Mouse (Mus musculus): ENCODE data around the gene Kdelr2.

The Kdelr2 gene

DNA sequence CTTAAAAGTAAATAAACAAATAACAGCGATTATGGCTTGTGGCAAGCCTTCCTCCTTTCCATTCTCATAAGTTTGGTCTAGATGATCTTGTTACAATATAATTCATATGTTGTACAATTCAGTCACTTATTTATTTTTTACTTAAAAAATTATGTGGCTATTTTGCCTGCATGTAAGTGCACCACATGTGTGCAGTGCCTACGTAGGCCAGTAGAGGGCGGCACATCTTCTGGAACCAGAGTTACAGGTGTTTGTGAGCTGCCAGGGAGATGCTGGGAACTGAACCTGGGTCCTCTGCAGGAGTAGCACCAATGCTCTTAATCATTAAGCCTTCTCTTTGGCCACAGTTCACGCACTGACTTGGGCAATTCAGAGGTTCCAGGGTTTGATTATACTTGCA lies 27.5 kb upstream of the Kdelr2 start:
- TF ChIP-seq GATA4 (IDR thresholded peaks at IDR 0.05; ENCODE audit: insufficient replicate concordance, low read length) = no peak

DNA sequence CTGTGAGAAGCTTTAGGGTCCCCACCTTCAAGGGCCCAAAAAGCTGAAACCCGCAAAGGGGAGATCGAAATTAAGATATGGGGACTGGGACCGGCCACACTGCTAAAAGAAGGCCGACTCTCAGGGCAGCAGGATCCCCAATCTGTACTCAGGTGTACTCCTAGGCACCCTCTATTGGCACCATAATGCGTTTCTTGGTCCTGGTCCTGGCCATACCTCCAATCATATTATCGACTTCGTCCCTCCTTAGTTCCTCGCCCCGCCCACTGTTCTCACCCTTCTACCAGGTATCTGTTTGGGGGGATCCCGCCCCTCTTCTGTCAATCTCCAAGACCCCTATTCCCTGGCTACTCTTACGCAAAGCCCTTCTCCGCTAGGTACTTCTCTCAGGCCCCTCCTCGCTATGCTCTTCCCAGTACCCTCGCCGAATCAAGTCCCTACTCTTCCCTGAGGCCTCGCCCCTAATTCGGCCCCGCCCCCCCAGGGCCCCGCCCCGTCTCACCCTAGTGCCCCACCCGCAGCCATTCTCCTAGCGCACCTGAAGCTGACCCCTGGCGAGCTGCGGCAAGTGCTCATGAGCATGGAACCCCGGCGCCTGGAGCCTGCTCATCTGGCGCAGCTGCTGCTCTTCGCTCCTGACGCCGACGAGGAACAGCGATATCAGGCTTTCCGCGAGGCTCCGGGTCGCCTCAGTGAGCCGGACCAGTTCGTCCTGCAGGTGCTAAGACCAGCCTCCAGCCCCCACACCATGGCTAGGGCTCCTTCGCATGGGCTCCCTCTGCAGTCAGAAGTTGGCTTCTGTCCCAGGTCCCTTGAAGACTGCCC lies 16.6 kb upstream of the Kdelr2 start:
- TF ChIP-seq GATA4 (IDR thresholded peaks at IDR 0.05; ENCODE audit: insufficient replicate concordance, low read length) = no peak

DNA sequence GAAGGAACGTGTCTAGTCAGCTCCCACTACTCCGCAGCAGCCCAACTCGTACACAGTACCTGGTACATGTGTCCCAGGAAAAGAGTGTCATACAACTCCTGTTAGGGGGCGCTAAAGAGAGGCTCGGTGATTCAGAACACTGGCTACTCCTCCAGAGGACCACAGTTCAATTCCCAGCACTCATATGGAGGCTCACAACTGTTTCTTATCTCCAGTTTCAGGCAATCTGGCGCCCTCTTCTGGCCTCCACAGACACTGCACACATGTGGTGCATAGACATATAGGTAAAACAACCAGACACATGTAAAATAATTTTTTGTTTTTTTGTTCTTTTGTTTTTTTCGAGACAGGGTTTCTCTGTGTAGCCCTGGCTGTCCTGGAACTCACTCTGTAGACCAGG lies 9.5 kb upstream of the Kdelr2 start:
- TF ChIP-seq GATA4 (IDR thresholded peaks at IDR 0.05; ENCODE audit: insufficient replicate concordance, low read length) = no peak

DNA sequence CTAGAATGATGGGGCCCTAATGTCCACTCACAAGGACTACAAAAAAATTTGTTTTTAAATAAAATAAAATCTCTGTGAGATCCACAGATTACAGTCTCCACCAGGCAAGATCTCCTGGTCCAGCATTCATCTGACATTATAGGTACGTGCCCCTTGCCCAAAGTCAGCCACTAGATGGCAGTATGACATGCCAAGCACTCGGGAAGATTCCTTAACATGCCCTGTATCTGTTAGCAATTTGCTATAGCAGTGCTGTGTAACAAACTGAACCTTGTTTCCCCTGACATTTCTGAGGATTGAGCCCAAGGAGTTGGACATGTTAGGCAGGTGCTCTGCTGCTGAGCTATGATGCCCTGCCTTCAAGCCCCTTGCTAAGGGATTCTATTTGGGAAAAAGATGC lies 8.0 kb upstream of the Kdelr2 start:
- TF ChIP-seq GATA4 (IDR thresholded peaks at IDR 0.05; ENCODE audit: insufficient replicate concordance, low read length) = no peak

DNA sequence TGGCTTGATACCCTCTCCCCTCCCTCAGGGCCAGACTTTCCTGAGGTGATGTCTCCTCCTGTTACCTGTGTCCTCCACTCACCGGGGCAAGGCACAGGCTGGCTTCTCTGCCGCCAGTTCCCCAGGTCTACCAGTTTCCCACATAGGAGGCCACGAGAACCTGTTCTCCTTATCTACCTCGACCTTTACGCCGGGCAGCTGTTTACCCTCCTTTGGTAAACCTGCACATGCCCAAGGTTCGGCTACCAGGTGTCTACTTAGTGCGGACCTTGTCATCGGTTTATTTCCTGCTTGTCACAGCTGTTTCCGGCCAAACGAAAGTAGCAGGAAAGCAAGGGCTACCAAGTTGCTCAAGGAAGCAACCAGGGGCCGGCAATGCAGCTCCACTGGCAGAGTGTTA lies 3.1 kb upstream of the Kdelr2 start:
- TF ChIP-seq GATA4 (IDR thresholded peaks at IDR 0.05; ENCODE audit: insufficient replicate concordance, low read length) = peak; percentile 47; the same call in 1 of the 2 replicates

DNA sequence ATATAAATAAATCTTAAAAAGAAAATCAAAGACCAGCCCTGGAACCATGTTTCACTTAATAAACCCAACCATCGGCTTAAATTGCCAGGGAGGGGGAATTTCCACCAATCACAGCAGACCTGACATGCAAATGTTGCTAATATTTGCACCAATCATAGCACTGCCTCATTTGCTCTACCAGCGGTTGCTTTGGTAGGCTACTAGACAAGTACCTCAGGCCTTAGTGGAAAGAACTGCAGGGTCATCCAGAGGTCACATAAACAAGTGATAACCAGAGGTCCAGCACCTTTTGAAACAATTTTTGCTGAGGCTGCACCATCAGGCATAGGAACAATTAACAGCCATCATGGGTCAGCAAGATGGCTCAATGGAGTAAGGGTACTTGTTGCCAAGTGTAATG lies 2.1 kb upstream of the Kdelr2 start:
- TF ChIP-seq GATA4 (IDR thresholded peaks at IDR 0.05; ENCODE audit: insufficient replicate concordance, low read length) = no peak

DNA sequence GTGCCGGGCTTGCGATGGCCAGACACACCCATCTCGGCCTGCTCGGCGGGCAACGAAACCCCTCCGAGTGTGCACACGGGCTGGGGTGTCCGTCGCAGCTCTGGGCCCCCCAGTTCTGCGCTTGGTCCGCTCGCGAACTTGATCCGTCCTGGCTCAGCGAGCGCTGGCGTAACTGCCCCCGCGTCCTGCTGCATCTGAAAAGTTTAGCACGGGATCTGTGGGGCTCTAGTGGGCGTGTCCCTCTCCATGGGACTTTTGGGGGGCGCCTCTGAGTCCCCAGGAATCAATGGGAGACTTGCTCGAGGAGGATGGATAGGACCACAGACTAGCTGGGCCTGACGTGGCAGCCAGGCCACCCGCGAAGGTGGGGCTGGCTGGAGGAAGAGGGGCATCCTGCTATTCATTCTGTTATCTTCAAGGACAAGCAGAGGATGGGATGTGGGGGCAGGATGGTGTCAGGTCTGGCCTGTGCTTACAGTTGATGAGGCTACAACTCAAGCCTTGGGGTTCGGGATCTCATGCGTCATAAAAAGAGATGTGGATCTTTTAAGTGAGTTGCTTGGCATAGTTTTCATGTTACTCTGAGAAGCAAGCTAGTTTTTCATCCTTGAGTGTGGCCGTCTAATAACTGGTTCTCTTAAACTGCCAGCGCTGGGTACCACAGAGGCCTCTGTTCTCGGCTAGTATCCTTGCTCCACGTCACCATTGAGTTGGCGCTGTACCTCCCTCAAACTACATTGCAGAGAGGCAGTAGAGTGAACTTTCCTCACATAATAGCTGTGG lies 701 bp downstream of the Kdelr2 start:
- peak; percentile 62; the same call in 1 of the 2 replicates for TF ChIP-seq GATA4 (IDR thresholded peaks at IDR 0.05; ENCODE audit: insufficient replicate concordance, low read length)

DNA sequence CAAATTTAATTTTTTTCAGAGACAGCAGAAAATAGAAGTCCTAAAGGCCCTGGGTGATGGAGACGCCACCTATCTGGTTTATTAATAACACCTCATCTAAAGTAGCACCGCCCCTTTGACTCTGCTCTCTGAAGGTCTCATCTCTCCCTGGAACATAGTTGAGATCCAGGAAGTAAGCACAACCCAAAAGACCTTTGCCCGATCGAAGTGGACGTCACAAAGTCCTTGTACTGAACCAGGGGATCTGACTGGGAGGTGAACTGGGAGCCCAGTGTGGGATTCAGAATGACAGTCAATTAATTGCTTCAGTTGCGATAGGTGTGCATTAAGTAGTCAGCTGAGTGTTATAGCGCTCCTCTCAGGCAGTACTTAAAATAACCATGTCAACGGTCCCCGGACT lies 1.6 kb downstream of the Kdelr2 start:
- TF ChIP-seq GATA4 (IDR thresholded peaks at IDR 0.05; ENCODE audit: insufficient replicate concordance, low read length) = no peak

DNA sequence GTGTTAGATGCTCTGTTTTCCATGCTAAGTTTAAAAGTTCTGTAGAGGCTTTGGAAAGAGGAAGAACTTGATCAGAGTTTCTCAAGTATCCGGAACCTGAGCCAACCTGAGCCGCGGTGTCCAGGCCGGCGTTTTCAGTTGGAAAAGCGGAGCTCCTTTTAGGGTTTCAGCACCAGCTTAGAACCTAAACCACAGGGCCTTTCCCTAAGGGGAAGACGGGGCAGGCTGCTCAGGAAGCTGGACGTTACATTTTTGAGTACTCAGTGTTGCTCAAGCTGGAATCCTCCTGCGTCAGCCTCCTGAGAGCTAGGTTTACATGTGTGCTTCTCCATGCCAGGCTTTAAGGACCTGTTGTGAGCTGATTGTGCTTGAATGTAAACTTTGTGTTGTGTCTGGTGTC lies 2.9 kb downstream of the Kdelr2 start:
- no peak for TF ChIP-seq GATA4 (IDR thresholded peaks at IDR 0.05; ENCODE audit: insufficient replicate concordance, low read length)

DNA sequence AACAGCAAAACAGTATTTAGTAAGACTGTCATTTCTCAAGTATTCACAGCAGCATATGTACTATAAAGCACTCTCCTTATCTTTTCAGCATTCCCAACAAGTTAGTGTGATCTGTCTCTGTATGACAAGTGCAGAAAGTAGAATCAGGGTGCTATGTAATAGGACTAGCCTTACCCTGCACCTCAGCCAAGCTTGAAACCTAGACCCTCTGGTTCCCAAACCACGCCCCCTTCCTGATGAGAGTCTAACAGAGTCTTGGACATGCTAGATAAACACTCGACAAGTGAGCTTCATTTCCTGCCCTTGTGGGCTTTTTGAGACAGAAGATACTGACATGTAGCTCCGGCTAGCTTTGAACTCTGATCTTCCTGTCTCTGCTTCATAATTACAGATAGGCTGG lies 5.6 kb downstream of the Kdelr2 start:
- peak; percentile 42; the same call in 1 of the 2 replicates for TF ChIP-seq GATA4 (IDR thresholded peaks at IDR 0.05; ENCODE audit: insufficient replicate concordance, low read length)

DNA sequence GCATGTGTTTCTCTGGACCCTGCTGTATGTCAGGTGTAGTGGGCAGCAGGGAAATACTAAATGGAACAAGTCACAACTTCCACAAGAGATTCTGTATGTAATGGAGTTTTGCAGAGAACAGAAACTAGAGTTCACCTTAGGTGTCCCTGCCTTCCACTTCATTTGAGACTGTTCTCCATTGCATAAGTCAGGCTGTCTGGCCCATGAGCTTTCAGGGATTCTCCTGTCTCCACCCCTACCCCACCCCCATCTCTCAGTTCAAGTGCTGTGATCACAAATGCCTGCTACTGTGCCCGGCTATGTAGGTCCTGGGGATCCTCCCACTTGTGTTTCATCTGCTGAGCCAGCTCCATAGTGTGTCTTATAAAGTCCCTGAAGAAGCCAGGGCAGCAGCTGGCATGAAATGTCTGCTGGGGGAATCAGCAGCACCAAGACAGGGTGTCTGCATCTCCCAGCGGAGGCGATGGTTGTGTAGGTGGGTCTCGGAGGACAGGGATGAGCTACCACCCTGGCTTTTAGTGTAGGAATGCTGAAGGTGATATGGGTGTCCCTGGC lies 7.3 kb downstream of the Kdelr2 start:
- no peak for TF ChIP-seq GATA4 (IDR thresholded peaks at IDR 0.05; ENCODE audit: insufficient replicate concordance, low read length)

DNA sequence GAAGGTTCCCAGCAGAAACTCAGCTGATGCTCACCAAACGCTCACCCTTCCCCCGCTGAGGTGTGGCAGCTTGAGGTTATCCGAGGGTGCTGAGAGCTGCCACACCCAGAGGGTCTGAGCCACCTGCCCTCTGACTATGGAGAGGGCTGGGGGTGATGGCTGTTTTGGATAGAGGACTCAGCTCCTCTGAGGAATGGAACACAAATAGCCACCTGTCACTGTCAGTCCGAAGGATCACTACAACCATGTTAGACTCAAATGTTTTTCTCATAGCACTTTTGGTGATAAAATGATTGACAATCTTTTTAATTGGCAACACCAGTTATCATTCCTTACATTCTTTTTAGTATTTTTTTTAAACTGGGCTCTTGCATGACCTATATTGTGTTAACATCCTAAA lies 17.8 kb downstream of the Kdelr2 start:
- TF ChIP-seq GATA4 (IDR thresholded peaks at IDR 0.05; ENCODE audit: insufficient replicate concordance, low read length) = no peak

DNA sequence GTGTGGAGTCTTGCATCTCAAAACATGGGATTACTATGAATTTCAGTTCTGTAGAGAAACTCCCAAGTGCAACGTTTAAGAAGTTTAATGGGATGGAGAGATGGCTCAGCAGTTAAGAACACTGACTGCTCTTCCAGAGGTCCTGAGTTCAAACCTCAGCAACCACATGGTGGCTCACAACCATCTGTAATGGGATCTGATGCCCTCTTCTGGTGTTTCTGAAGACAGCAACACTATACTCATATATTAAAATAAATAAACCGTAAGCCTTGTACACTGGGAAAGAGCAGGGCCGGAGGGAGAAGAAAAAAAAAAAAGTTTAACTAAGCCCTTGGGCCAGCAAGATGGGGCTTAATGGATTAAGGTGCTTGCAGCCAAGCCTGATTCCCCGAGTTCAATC lies 19.4 kb downstream of the Kdelr2 start:
- no peak for TF ChIP-seq GATA4 (IDR thresholded peaks at IDR 0.05; ENCODE audit: insufficient replicate concordance, low read length)

DNA sequence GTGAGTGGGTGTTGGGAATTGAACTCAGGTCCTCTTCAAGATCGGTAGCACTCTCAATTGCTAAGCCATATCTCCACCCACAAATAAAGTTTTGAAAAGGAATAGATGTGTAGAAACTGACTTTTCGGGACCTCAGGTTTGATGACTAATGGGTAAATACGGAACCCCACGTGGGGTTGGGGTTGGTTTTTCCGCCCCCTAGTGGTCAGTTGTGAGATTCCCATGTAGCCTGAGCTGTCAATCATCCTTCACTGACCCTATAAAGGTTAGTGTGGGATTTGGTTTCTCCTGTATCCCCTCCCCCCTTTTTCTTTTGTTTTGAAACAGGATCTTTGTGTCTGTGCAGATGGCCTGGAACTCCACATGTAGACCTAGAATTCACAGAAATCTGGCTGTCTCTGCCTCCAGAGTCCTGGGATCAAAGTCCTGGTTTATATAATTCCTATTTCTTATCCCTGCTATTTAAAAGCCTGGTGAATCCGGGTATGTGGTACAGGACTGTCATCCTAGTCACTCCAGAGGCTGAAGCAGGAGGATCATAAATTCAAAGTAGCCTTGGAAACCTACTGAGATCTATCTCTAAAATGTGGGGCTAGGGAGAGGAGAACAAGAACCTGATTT lies 20.4 kb downstream of the Kdelr2 start:
- TF ChIP-seq GATA4 (IDR thresholded peaks at IDR 0.05; ENCODE audit: insufficient replicate concordance, low read length) = no peak

DNA sequence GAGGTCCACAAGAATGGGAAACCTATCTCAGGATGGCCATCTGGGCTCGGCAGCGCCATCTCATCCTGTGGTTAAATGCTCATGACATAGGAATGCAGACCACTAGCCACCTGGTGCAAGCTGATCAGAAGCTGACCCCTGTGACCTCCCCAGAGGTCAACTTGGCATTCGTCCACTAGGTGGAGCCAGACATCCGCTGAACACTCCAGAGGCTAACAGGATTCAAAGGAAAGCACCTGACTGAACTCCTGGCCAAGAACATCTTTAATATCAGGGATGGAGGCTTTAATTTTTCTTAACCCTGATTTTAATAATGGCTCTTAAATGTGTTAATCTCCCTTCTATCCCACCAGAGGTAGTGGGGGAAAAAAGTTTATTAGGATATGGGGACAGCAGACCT lies 30.8 kb downstream of the Kdelr2 start:
- TF ChIP-seq GATA4 (IDR thresholded peaks at IDR 0.05; ENCODE audit: insufficient replicate concordance, low read length) = no peak

DNA sequence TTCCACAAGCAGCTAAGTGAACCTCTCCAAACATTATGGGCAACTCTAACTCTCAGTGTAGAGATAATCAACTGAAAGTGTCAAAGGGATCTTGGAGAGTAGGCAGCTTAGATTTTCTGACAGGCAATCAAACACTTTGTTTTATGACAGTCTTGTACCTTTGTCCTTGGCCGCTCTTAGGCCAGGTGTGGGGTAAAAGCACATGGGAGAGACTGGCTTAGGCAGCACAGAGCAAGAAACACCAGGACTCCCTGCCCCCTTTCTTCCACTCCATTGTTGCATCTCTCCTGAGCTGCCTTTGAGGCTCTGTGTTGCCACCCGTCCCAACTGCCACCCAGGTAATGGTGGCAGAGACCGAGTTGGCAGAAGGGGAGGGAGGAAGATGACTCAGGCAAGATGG lies 37.7 kb downstream of the Kdelr2 start:
- TF ChIP-seq GATA4 (IDR thresholded peaks at IDR 0.05; ENCODE audit: insufficient replicate concordance, low read length) = no peak
